18 mouse cellular contexts compared by ENCODE assay signal in the genomic region with DNA sequence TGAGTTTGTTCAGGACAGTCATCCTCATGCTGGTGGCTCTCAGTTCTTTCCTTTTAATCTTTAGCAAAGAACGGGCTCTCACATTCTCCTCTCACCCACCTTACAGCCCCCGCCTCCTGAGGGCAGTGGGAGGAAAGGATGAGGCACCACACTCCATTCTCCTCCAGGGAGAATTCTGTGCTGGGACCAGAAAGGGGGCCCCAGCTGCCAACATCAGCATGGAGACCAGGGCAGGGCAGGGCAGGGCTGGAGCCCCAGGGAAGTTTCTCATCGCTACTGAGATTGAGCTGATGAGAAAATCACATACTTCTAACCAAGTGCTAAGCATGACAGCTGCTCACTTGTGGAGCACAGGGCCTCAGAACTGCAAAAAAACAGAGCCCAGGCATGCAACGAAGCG. TPM values are rescaled to one million over a fixed set of nuclear protein-coding genes. Genes with fewer than 3 reads are reported as not detected.
DNase-seq lines count a peak whose midpoint lies in the region; ATAC-seq and TF ChIP-seq lines count a peak whose summit lies in the region.
"Had no signal": no experiment of that assay in that cellular context is flagged by ENCODE, and none has a peak within 500 bp of the region (broad histone marks: within the 10 kb centered on the region; RNA-seq: fewer than 3 reads in every experiment).

No protein-coding gene starts in this region.

- WGBS in heart, embryonic 16.5 days: 45% methylated on average over 5 of the region's 5 CpGs
- WGBS in lung, embryonic 14.5 days: 33% methylated on average over 5 of the region's 5 CpGs

- H3K9ac ChIP-seq in heart, embryonic 16.5 days (ENCODE audit: low read length): no peak overlapping the region
- no peak overlapping the region for H3K9ac ChIP-seq in lung, embryonic 14.5 days
- H3K9ac ChIP-seq: forebrain, postnatal 0 days; lung, embryonic 15.5 days had no signal

- no peak for TF ChIP-seq POLR2A in embryonic fibroblast, embryonic 13.5 days (IDR thresholded peaks at IDR 0.05; ENCODE audit: low read depth, low read length)

- TF ChIP-seq CTCF in lung, embryonic 14.5 days (IDR thresholded peaks at IDR 0.05; ENCODE audit: low read depth): no peak
- TF ChIP-seq CTCF in embryonic fibroblast, embryonic 13.5 days (IDR thresholded peaks at IDR 0.05; ENCODE audit: borderline replicate concordance, insufficient read depth, low read length): no peak

- DNase-seq in heart, postnatal 4 days: no peak
- DNase-seq in lung, embryonic 14.5 days: no peak
- no peak for DNase-seq in lung, postnatal 10 days
- DNase-seq in left cerebral cortex, adult 18-20 months (ENCODE audit: low spot score in 2 of 2): no peak
- DNase-seq: adrenal gland, postnatal 10 days; cerebellum, adult 2 months; forebrain, postnatal 0 days; gastrocnemius, postnatal 14 days; midbrain, embryonic 14.5 days; right cerebral cortex, postnatal 25 days; thymus, adult 18-20 months had no signal

- ATAC-seq in heart, embryonic 16.5 days (replicated peaks; ENCODE audit: extremely low read depth, insufficient read depth, low FRiP score): no peak
- no peak for ATAC-seq in lung, embryonic 14.5 days (ENCODE audit: insufficient read depth)
- no peak for ATAC-seq in frontal cortex, adult (ENCODE audit: low TSS enrichment)
- ATAC-seq: forebrain, postnatal 0 days had no signal

- peaks cover 6% of the 10 kb centered on the region for H3K9me3 ChIP-seq in heart, embryonic 16.5 days (replicated peaks; ENCODE audit: control insufficient read depth, low read length)
- H3K9me3 ChIP-seq in lung, embryonic 14.5 days (ENCODE audit: low read depth, low read length): no peaks in the 10 kb centered on the region
- H3K9me3 ChIP-seq: lung, embryonic 15.5 days had no signal

- peak overlapping the region; percentile 8; the same call in 1 of the 2 replicates for H3K4me2 ChIP-seq in heart, embryonic 16.5 days (ENCODE audit: low read depth, low read length)
- 0 out of 2 replicates have a peak overlapping the region, but pooled peaks have one; percentile 10 for H3K4me2 ChIP-seq in lung, embryonic 14.5 days
- H3K4me2 ChIP-seq: liver, embryonic 11.5 days; lung, embryonic 15.5 days had no signal

- 0 out of 2 replicates have a peak, but pooled peaks cover 3% of the 10 kb centered on the region for H3K36me3 ChIP-seq in heart, embryonic 16.5 days (ENCODE audit: control insufficient read depth, insufficient read depth)
- H3K36me3 ChIP-seq in lung, embryonic 14.5 days (ENCODE audit: insufficient read depth): no peaks in the 10 kb centered on the region
- H3K36me3 ChIP-seq: lung, embryonic 15.5 days had no signal

- 0 out of 2 replicates have a peak, but pooled peaks cover 4% of the 10 kb centered on the region for H3K4me1 ChIP-seq in heart, embryonic 16.5 days (ENCODE audit: control insufficient read depth, insufficient read depth, low read length)
- H3K4me1 ChIP-seq in lung, embryonic 14.5 days (ENCODE audit: insufficient read depth): 0 out of 2 replicates have a peak, but pooled peaks cover 3% of the 10 kb centered on the region
- H3K4me1 ChIP-seq in embryonic fibroblast, embryonic 13.5 days (ENCODE audit: control insufficient read depth, insufficient read depth, low read length): peaks cover 6% of the 10 kb centered on the region; the same call in 1 of the 2 replicates

- peaks cover 33% of the 10 kb centered on the region for H3K27me3 ChIP-seq in heart, embryonic 16.5 days (ENCODE audit: control insufficient read depth, insufficient read depth, low read length)
- H3K27me3 ChIP-seq in lung, embryonic 14.5 days (ENCODE audit: insufficient read depth, low read length): peaks cover 22% of the 10 kb centered on the region

- H3K4me3 ChIP-seq in heart, embryonic 16.5 days (ENCODE audit: low read length): no peak overlapping the region; the same call in 1 of the 2 replicates
- no peak overlapping the region for H3K4me3 ChIP-seq in lung, embryonic 14.5 days (ENCODE audit: low read depth, low read length)
- peak overlapping the region; percentile 86 for H3K4me3 ChIP-seq in embryonic fibroblast, embryonic 13.5 days (ENCODE audit: insufficient read depth, low read length)
- H3K4me3 ChIP-seq: lung, embryonic 15.5 days had no signal

- H3K27ac ChIP-seq in heart, embryonic 16.5 days (ENCODE audit: low read length): no peak overlapping the region
- no peak overlapping the region for H3K27ac ChIP-seq in lung, embryonic 14.5 days (ENCODE audit: low read depth)
- H3K27ac ChIP-seq in embryonic fibroblast, embryonic 13.5 days (ENCODE audit: insufficient read depth, low read length): peak overlapping the region; percentile 7; the same call in 1 of the 2 replicates
- H3K27ac ChIP-seq: lung, embryonic 15.5 days had no signal

RNA-seq across cellular contexts. Expression of a gene that starts 2.1 kb away (rescaled TPM):
- 2.8 and 3.1 TPM in 2 replicates for polyA plus RNA-seq in heart, embryonic 16.5 days (2015; fragmentation: Nextera tagmentation; extraction: Ambion mirVana)
- 1 to 10 TPM; 6.3 to 7.2 TPM for total RNA-seq in heart, postnatal 4 days (2021)
- polyA plus RNA-seq in lung, embryonic 14.5 days (2014; fragmentation: Nextera tagmentation; extraction: Ambion mirVana): 0.82 and 1.7 TPM in 2 replicates
- 18.1 and 45.3 TPM in 2 replicates for polyA plus RNA-seq in embryonic fibroblast, embryonic 13.5 days (2011; ENCODE audit: insufficient read length, low read depth, missing spikeins)
- total RNA-seq in left cerebral cortex, adult 18-20 months (2021): 1 to 10 TPM; 3.4 to 3.6 TPM
- total RNA-seq: hematopoietic stem cell, adult 5-6 weeks; megakaryocyte progenitor cell, adult 5-6 weeks had no signal
- polyA plus RNA-seq: liver, embryonic 11.5 days had no signal
